Mouse (Mus musculus) olfactory bulb, adult 2 months (tissue): ENCODE data around the gene Nlgn2. TPM values are rescaled to one million over a fixed set of nuclear protein-coding genes. Genes with fewer than 3 reads are reported as not detected.
A peak's percentile ranks its signal among the peaks of the same experiment; 100 is the strongest.

Experiments used
- H3K27ac ChIP-seq: fragments of 200-500 bp; 2 replicates; pipeline ENCODE4 v1.5.1; 2012; ENCODE audit warnings: low read depth, low read length; ENCODE audit not compliant: insufficient read depth
- H3K4me1 ChIP-seq: fragments of 200-500 bp; 2 replicates; pipeline ENCODE4 v1.6.1; 2012; ENCODE audit warnings: low read length; ENCODE audit not compliant: control insufficient read depth, insufficient read depth
- H3K4me3 ChIP-seq: fragments of 200-500 bp; 2 replicates; pipeline ENCODE4 v1.5.1; 2012; ENCODE audit warnings: mild to moderate bottlenecking, low read depth, low read length, moderate library complexity; ENCODE audit not compliant: insufficient read depth
- CTCF ChIP-seq: fragments of 200-500 bp; IDR thresholded peaks from 2 replicates; pipeline ENCODE4 v1.5.1; 2012; ENCODE audit warnings: low read depth, mild to moderate bottlenecking, low read length, moderate library complexity; ENCODE audit not compliant: insufficient read depth
- POLR2A ChIP-seq: fragments of 200-500 bp; IDR thresholded peaks from 2 replicates; pipeline ENCODE4 v1.6.1; 2012; ENCODE audit warnings: mild to moderate bottlenecking, low read depth, low read length, moderate library complexity; ENCODE audit not compliant: insufficient read depth
- WGBS: fragments of 180-500 bp; shearing (Covaris S2); methylation state at CpG from one replicate; pipeline ENCODE4 v1.1.7; 2018; 5-methylcytosine and 5-hydroxymethylcytosine counted together
- polyA plus RNA-seq: library from polyadenylated mRNA; stranded (reverse); fragments of >200 nt; gene quantifications from 2 replicates; pipeline ENCODE4 v1.2.4, GENCODE M21; 2012; ENCODE audit warnings: low replicate concordance; ENCODE audit not compliant: missing spikeins, insufficient read depth, insufficient read length

Nlgn2 gene
- polyA plus RNA-seq, 1 experiment: not detected

DNA sequence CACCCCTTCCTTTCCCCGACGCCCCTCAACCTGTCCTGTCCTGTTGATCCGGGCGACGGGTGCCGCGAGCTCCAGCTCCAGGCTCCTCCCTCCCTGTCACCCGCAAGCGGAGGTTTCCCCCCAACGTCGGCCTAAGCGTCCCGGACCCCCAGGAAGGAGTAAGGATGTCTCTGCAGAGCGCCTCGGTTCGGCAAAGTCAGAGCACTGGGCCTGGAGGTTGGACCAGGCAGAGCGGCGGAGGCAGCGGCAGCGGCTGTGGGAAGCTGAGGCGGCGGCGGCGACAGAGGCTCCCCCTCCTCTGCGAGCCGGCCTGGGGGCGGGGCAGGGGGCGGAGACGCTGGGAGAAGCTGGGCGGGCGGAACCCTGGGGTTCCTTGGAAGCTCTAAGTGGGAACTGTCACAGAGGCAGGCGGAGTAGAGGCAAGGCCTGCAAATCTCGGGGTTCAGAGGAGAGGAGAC, 34.9 kb downstream of the Nlgn2 start:
- H3K27ac ChIP-seq: peak overlapping the region; percentile 34; the same call in 1 of the 2 replicates
- under 1% methylated on average over 33 of the region's 33 CpGs for WGBS
- H3K4me3 ChIP-seq: peak overlapping the region; percentile 55
- H3K4me1 ChIP-seq: peaks cover 35% of the 10 kb centered on the region
- TF ChIP-seq POLR2A (peak; percentile 59; the same call in 1 of the 2 replicates), CTCF (no peak)

DNA sequence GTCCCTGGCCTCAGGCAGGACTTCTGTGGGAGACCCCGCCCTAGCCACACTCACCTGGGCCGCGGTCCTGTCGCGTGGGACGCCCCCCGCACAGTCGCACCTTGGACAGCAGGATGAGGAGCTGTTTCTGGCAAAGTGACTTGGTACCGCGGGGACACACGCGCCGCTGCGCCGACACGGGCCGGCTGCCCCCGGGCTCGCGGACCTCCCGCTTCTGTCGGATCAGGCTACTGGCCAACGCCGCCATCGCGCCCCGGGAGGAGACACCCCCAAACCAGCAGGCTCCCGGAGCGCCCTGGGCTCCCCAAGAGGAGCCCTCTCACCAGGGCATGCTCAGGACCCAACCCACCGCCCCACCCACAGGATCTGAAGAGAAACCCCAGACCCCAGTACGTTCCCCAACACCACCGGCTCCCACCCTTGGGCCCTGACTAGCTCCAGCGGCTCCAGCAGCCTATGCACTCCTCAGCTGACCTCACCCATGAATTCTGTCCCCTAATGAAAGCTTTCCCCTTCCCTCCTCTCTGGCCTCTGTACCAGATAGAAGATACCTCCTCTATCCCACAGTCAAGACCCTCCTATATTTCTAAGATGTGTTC, 36.1 kb downstream of the Nlgn2 start, which contains the start of gene Fgf11:
Fgf11 (minus strand) TSS at position 479 of the 599 bp plus-strand sequence.
- Histone ChIP-seq H3K4me1 (peaks cover 35% of the 10 kb centered on the region), H3K27ac (peak within 1 kb of the TSS; percentile 34; the same call in 1 of the 2 replicates), H3K4me3 (peak within 1 kb of the TSS; percentile 55)
- 2% methylated on average over 33 of the region's 33 CpGs for WGBS
- TF ChIP-seq CTCF (no peak), POLR2A (no peak)

DNA sequence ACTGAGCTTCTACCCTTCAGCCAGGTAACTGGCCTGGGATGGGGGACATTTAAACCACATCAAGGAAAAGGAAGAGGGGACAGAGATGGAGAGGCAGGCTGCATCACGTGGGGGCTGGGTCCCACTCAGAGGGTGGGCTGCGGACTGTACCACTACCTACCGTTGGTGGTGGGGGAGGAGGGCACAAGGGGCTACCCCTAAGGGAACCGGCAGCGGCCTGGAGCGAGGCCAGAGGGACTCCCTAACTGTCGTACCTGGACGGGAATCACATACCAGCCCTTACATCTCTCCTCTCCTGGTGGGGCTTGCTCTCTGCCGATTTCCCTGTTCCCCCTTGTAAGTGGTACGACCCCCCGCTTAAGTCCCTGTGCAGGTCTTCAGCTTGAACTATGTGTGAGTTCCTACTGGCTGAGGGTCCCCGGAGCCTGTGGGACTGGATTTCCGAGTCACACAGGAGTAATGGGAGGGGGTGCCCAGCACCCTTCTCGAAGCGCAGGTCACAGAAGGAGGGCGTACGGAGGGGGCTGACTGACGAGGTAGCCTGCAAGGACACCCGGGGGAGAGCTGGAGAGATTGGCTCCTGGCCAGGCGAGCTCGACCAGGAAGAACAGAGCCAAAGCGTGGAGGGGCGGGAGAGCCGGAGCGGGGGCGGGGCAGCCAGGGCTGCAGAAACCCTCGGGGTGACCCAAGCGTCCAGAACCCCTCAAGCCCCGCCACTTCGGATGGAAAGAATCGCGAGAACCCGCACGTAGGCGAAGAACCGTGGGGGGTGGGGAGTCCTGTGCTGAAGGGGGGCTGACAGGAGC, 37.0 kb downstream of the Nlgn2 start:
- Histone ChIP-seq H3K4me1 (peaks cover 39% of the 10 kb centered on the region), H3K4me3 (peak overlapping the region; percentile 47), H3K27ac (0 out of 2 replicates have a peak overlapping the region, but pooled peaks have one; percentile 8)
- 0 out of 2 replicates have a peak, but pooled peaks have one; percentile 3 for TF ChIP-seq POLR2A
- TF ChIP-seq CTCF: no peak
- WGBS: 3% methylated on average over 36 of the region's 36 CpGs

DNA sequence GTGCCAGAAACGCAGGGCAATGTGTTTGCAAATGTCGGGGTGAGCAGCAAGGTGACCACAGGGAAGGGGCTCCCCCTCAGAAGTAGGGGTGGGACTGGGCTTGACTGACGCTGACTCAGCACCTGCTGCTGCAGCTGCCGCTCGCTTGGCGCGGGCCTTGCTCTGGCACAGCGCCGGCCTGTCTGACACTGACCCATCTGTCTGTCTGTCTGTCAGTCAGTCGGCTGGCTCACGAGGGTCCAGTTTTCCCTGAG, 37.5 kb downstream of the Nlgn2 start:
- WGBS: 27% methylated on average over 11 of the region's 11 CpGs
- H3K27ac ChIP-seq: no peak overlapping the region
- H3K4me1 ChIP-seq: peaks cover 42% of the 10 kb centered on the region
- no peak for TF ChIP-seq CTCF
- TF ChIP-seq POLR2A: no peak
- peak overlapping the region; percentile 47 for H3K4me3 ChIP-seq

DNA sequence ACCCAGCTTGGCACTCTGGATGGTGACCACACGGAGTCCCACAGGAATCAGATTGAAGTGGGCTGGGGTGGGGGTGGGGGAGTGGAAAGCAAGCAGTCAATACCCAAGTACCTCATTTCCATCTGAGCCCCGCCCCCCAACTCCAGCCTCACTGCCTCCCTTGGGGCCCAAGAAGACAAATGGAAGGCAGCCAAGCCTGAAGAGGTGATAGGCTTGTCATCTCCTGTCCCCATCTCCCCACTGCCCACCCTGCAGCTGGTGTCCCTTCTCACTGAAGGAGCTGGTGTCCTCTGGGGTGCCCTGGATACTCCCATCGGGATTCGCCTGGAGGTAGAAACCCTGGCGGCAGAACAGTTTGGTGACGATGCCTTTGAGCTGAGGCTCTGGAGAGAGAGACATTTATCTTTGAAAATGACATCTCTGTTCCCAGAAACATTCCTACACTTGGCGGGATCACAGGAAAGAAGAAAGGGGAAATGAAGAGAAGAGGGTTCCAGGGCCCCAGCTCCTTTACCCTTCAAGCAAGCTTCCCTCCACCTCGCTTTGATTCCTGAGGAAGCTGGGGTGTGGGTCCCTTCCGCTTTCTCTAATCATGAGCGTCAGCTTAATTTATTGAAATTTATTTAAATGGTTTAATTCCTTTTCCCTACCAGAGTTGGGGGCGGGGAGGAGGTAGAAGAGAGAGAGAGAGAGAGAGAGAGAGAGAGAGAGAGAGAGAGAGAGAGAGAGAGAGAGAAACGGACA, 38.0 kb downstream of the Nlgn2 start:
- H3K4me3 ChIP-seq: peak overlapping the region; percentile 47; the same call in 1 of the 2 replicates
- WGBS: 45% methylated on average over 12 of the region's 12 CpGs
- H3K27ac ChIP-seq: no peak overlapping the region
- peaks cover 42% of the 10 kb centered on the region for H3K4me1 ChIP-seq
- TF ChIP-seq CTCF: no peak
- TF ChIP-seq POLR2A: no peak

DNA sequence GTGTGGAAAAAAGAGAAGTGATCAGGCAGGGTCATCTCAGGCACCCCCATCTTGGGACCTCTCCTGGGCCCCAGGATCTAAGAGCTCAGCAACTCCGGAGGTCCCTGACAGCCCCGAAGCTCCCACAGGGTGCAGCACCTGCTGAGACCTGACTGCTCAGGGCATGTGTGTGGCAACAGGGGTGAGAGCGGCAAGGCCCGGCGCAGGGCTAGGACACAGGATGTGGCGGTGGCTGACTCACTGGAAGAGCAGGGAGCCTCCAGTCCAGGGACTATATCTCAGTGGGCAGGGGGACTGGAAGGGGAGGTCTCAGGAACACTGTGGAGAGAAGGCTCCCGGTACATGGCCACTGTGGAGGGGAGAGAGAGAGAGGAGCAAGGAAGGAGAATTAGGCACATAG, 39.7 kb downstream of the Nlgn2 start:
- TF ChIP-seq POLR2A (no peak), CTCF (no peak)
- Histone ChIP-seq H3K4me1 (peaks cover 31% of the 10 kb centered on the region), H3K27ac (no peak overlapping the region), H3K4me3 (no peak overlapping the region)
- 92% methylated on average over 7 of the region's 7 CpGs for WGBS

DNA sequence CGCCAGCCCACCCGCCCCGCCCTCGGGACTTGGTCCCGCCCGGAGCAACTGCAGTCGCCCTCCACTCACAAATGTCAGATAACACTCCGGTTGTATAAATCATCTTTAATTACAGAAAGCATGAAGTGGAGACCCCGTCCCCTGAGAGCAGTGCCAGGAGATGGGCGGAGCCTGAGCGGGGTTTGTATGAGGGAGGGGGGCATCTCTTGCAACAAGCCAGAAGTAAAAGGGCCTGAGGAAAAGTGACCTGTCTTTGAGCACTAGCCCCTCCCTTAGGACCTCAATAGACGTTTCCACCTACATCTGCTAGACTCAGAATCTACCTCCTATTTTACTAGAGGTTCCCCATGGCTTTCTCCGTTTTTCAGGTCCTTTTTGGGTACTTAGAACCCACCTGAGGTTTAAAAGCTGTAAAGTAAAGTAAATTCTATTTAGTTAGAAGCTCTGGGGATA, 41.6 kb downstream of the Nlgn2 start:
- Histone ChIP-seq H3K4me3 (no peak overlapping the region), H3K27ac (no peak overlapping the region), H3K4me1 (peaks cover 18% of the 10 kb centered on the region)
- 10% methylated on average over 13 of the region's 13 CpGs for WGBS
- TF ChIP-seq POLR2A: no peak
- TF ChIP-seq CTCF: no peak

DNA sequence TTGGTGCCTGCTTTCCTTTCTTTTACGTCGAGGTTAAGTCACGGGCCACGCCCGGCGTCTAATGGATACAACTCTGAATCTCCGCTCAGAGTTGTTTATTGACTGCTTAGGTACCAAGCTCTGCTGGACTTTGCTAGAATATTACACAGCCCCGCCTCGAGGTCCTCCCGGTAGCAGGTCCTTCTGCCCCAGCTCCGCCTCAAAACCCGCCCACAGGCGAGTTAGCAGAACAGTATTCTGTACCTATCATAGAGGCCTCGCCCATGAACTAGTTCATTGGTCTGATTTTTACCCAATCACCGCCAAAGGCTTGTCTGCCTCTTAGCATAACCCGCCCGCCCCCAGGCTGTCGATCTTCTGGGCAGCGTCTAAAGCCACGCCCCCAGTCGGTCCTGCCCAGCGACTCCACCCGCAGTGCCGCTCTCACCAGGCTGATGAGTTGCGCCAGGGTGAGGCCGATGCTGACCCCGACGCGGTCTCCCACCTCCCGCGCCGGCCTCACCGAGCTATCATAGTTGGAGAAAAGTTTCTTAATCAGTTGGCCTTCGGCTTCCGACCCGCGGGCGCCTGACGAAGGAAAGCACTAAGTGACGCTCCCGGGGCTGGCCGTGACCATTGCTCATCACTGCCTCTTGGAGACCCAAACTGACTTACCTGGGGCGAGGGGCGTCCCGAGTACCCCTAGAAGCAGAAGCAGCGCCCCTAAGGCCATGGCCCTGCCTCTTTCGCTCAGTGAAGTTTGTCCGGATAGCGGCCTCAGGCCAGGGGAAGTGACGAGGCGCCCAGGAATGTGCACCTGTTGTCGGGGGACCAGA, 42.2 kb downstream of the Nlgn2 start, which contains the start of gene Chrnb1:
Chrnb1 (minus strand) TSS at position 776 of the 815 bp plus-strand sequence.
- Histone ChIP-seq H3K4me1 (peaks cover 12% of the 10 kb centered on the region), H3K4me3 (peak within 1 kb of the TSS; percentile 55), H3K27ac (no peak within 1 kb of the TSS)
- 1% methylated on average over 52 of the region's 52 CpGs for WGBS
- TF ChIP-seq POLR2A: 0 out of 2 replicates have a peak, but pooled peaks have one; percentile 15
- TF ChIP-seq CTCF: no peak
